Mouse (Mus musculus): Measurements from ENCODE around the gene Krt80.

GRCm38 (mm10) chr15:101327282-101327681 is 42.7 kb downstream of the Krt80 start:
- peak; percentile 82 for TF ChIP-seq CTCF (IDR thresholded peaks at IDR 0.05; ENCODE audit: low read depth, low read length)
- no peak for TF ChIP-seq POLR2A (IDR thresholded peaks at IDR 0.05; ENCODE audit: borderline replicate concordance, low read depth, low read length)

All from bone marrow macrophage, adult 2 months (primary cell).